Mouse (Mus musculus): ENCODE measurements around the gene Lsm2.
A peak's percentile ranks its signal among the peaks of the same experiment; 100 is the strongest.
"Not testable (repeated sequence)": the region's sequence is repeated elsewhere in the genome, so short reads cannot be mapped to it uniquely, and the experiment has no call there.

Gene Lsm2

DNA sequence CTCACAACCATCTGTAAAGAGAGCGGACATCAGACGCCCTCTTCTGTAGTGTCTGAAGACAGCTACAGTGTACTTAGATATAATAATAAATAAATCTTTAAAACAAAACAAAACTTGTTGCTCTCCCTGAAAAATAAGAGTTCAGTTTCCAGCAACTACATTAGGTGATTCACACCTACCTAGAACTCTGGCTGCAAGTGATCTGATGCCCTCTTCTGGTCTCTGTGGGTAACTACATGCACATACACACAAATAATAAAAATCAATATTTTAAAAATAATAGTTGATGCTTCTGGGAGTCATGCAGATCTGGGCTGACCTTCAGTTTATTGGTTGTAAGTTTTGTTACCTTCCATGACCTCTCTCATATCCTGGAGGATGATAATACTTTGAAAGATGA, 2.6 kb downstream of the Lsm2 start:
- no peak for DNase-seq (ENCODE audit: low spot score in 2 of 2)

GRCm38 (mm10) chr17:34994751-34995150, 13.1 kb downstream of the Lsm2 start:
- DNase-seq (ENCODE audit: low spot score in 2 of 2), result no peak

DNA sequence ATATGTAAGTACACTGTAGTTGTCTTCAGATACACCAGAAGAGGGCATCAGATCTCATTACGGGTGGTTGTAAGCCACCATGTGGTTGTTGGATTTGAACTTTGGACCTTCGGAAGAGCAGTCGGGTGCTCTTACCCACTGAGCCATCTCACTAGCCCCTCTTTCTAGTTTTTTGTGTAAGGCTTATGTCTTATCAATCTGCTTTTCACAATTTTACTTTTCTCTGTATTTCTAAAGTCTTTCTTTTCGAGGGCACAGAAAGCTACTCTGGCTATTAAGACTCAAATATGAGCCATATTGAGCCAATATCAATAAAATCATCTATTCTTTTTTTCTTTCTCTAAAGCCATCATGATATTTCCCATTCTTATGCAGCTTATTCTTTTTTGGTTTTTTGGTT, 13.5 kb downstream of the Lsm2 start:
- not testable (repeated sequence) for DNase-seq (ENCODE audit: low spot score in 2 of 2)

- not testable (repeated sequence) for DNase-seq (ENCODE audit: low spot score in 2 of 2)
Observed at GRCm38 (mm10) chr17:34995927-34996326, 14.3 kb downstream of the Lsm2 start.

- DNase-seq (ENCODE audit: low spot score in 2 of 2), result no peak
Observed at GRCm38 (mm10) chr17:34996411-34997141, 14.9 kb downstream of the Lsm2 start.

DNA sequence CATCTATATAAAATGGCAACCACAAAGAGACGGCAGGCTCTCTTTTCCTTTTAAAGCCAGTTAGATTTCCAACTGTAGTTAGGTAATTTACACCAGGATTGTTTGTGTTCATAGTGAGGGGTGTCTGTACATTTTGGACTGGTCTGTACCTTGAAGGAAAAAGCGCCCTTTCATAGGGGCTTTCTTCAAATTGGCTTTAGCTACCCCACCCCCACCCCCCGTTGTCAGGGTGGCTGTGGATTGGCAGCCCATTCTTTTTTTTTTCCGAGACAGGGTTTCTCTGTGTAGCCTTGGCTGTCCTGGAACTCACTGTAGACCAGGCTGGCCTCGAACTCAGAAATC, 15.5 kb downstream of the Lsm2 start:
- DNase-seq (ENCODE audit: low spot score in 2 of 2), result no peak

DNA sequence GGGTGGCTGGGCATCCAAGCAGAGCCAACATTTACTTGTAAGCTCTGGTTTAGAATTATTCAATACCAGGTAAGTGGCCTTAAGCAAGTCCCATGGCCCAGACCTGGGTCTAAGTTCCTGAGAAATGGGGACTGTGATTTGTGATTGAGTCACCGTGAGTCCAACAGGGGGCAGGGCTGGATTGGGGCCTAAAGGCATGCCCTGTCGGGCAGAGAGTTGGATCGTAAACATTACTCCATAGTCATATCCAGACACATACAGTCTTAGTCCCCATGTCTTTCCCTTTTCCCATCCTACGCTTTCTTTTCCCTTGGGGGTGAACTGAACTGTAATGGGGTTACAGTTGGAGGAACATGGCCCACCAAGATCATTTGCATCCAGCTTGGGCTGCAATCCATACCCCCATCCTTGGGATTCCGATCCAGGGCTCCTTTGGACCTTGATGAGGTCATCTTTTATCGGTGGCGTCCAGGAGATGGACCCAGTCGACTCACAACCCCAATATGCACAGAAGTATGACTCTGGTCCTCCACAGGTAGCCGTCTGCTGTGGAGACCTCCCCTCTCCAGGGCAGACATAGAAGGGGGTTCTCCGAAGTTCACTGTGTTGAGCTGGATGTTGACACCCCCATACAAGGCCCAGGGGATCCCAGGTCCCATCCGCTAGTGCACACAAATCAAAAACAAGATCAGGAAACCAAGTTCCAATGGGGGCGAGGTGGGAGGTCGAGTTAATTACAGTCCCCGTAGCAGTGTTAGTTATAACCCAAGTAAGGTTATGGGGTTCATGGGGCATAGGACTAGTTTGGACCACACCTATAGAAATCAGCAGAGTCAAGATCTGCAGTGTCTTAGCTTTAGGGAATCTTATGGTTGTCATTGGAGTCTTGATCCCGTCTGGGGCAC, 17.1 kb downstream of the Lsm2 start:
- no peak for DNase-seq (ENCODE audit: low spot score in 2 of 2)

DNA sequence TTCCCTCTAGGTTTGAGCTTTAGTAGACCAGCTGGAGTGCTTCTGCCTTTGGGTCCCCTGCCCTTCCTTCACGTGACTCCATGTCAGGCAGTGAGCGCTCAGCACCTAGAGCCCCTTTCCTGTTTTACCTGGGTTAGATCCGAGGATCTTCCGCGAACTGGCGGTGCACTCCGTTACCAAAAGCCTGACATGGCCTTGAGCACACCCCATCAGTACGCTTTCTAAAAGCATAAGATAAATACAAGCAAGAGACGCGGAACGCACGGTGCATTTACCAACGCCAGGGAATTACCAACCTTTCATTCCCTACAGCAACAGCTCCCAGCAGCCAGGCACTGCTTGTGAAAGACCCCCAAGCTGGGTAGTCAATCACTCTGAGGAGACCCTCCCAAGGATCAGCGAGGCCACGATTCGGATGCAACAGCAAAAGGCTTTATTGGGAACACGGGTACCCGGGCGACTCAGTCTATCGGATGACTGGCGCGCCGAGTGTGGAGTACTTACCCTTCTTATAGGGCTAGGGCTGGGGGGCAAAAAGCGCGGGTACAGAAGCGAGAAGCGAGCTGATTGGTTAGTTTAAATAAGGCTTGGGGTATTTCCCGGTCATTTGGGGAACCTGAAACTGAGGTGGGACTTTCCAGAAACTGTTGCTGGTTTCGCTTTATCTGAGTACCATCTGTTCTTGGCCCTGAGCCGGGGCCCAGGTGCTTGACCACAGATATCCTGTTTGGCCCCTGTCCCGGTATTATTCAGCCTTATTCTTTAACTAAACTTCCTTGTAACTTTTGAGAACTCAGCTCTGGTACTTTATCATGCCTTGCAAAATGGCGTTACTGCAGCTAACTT, 18.4 kb downstream of the Lsm2 start:
- DNase-seq (ENCODE audit: low spot score in 2 of 2), result not testable (repeated sequence)

- DNase-seq (ENCODE audit: low spot score in 2 of 2), result peak; percentile 72 to 85
Observed at GRCm38 (mm10) chr17:35000717-35001451, 19.2 kb downstream of the Lsm2 start, which contains the start of gene Vars. Gene Vars (plus strand): TSS chr17:35000987.

DNA sequence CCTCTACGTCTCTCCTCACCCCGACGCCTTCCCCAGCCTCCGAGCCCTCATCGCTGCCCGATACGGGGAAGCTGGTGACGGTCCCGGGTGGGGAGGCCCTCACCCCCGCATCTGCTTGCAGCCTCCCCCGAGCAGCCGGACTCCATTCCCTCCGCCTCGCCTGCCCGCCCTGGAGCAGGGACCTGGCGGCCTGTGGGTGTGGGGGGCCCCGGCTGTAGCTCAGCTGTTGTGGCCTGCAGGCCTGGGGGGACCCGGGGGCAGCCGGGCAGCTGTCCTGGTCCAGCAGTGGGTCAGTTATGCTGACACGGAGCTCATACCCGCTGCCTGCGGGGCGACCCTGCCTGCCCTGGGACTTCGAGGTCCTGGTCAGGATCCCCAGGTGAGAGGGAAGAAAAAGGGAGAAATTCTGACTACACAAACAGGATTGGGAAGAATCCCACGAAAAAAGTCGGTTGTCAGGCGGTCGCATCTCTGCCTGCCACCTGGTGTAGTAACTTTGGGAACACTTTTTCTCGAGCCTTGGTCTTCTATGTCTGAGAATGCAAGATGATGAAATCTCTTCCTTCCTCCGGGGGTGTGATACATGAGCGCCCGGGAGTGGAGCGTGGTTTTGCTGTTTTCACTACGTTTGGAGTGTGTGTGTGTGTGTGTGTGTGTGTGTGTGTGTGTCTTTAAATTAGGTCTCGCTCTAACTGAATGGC, 19.9 kb downstream of the Lsm2 start:
- no peak for DNase-seq (ENCODE audit: low spot score in 2 of 2)

DNA sequence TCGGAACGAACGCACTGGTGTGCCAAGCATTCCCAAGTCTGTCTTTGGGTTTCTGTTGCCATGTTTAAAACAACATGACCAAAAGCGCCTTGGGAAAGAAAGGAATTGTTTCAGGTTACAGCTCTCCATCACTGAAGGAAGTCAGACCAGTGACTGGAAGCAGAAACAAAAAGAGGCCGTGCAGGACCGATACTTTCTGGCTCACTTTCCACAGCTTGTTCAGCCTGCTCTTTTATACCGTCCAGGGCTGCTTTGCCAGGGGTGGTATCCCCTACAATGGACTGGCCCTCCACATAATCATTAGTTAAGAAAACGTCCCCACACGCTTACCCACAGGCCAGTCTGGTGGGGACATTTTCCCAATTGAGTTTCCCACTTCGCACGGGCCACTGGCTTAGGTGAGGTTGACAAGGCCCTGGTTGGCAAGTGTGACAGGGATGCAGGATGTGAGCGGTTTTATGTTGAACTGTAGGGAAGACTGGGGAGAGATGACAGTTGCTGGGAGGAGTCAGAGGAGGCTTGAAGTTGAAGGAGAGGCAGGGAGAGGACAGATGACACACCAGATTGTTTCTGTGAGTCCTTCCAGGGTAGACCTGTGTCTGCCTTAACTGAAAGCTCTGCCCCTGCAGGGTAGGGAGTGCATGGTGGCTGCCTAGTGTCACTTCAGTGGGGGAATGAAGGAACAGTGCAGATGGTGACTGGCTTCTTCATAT, 20.6 kb downstream of the Lsm2 start:
- DNase-seq (ENCODE audit: low spot score in 2 of 2), result no peak

DNA sequence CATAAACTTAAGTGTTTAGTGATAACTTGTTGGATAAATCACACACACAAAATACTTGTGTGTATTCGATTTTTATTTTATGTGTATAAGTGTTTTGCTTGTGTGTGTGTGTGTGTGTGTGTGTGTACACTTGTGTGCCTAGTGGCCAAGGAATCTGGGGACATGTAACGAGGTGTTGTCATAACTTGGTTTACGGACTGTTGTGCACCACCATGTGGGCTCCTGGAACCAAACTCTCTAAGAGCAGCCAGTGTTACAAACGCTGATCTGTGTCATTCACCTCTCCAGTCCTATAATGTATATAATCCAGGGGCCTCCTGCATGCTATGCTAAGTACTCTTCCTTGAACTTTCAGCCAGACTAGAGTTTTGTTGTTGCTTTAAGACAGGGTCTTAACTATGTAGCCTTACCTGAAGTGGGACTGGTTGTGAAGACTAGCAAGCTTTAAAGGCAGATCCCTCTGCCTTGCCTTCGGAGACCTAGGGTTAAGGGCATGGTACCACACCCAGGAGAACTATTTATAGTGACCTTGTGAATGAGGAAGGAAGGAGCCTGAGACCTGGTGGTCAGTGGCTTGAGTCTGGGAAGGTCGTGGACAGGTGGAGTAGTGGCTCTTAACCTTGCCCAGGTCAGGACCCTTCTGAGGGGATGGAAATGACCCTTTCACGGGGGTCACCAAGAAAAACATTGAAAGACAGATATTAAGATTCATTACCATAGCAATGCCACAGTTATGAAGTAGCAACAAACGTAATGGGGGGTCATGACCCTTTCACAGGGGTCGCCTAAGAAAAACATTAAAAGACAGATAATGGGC, 21.6 kb downstream of the Lsm2 start:
- DNase-seq (ENCODE audit: low spot score in 2 of 2), result no peak

GRCm38 (mm10) chr17:35004075-35004717, 22.5 kb downstream of the Lsm2 start:
- no peak for DNase-seq (ENCODE audit: low spot score in 2 of 2)

DNA sequence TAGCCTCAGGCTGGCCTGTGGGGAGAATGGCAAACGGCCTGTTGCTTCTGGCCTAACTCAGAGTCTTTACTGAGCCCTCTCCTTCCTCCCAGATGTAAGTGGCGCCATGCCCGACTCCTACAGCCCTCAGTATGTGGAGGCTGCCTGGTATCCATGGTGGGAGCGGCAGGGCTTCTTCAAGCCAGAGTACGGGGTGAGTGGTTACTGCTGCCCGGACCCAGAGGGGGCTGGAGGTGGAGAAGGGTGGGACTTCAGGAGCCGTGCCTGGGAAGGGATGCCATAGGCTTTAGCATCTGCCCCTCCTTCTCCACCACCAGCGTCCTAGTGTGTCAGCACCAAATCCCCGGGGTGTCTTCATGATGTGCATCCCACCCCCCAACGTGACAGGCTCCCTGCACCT, 23.5 kb downstream of the Lsm2 start:
- no peak for DNase-seq (ENCODE audit: low spot score in 2 of 2)

- not testable (repeated sequence) for DNase-seq (ENCODE audit: low spot score in 2 of 2)
Observed at GRCm38 (mm10) chr17:35005902-35006301, 24.2 kb downstream of the Lsm2 start.

- no peak for DNase-seq (ENCODE audit: low spot score in 2 of 2)
Observed at GRCm38 (mm10) chr17:35007387-35007991, 25.8 kb downstream of the Lsm2 start.

- no peak for DNase-seq (ENCODE audit: low spot score in 2 of 2)
Observed at GRCm38 (mm10) chr17:35009586-35009985, 27.9 kb downstream of the Lsm2 start.

- no peak for DNase-seq (ENCODE audit: low spot score in 2 of 2)
Observed at GRCm38 (mm10) chr17:35011440-35011839, 29.8 kb downstream of the Lsm2 start.
